Mouse (Mus musculus) intestine, embryonic 16.5 days (tissue): ENCODE measurements around the gene Cd300a. TPM values are rescaled to one million over a fixed set of nuclear protein-coding genes. Genes with fewer than 3 reads are reported as not detected.
A peak's percentile ranks its signal among the peaks of the same experiment; 100 is the strongest.

Source experiments
- ATAC-seq: fragments of 200-750 bp; cut with Nextera tagmentation; 2 replicates; pipeline ENCODE4 v1.8.0; 2017; ENCODE audit warnings: moderate TSS enrichment, moderate library complexity
- H3K27ac ChIP-seq: fragments of 300-500 bp; sonication (generic); 2 replicates; pipeline ENCODE4 v1.5.1; 2014; ENCODE audit warnings: mild to moderate bottlenecking, low read length
- H3K27me3 ChIP-seq: fragments of 300-500 bp; sonication (generic); replicated peaks from 2 replicates; pipeline ENCODE4 v1.6.1; 2014; ENCODE audit warnings: low read length, control low read depth, mixed read lengths; ENCODE audit not compliant: control insufficient read depth, insufficient read depth
- H3K36me3 ChIP-seq: fragments of 300-500 bp; sonication (generic); 2 replicates; pipeline ENCODE4 v1.6.1; 2014; ENCODE audit warnings: low read length, control low read depth; ENCODE audit not compliant: control insufficient read depth, insufficient read depth
- H3K4me1 ChIP-seq: fragments of 300-500 bp; sonication (generic); 2 replicates; pipeline ENCODE4 v1.6.1; 2014; ENCODE audit warnings: low read length, control low read depth, mixed read lengths; ENCODE audit not compliant: control insufficient read depth, insufficient read depth
- H3K4me2 ChIP-seq: fragments of 300-500 bp; sonication (generic); 2 replicates; pipeline ENCODE4 v1.6.1; 2014; ENCODE audit warnings: low read depth, low read length, control low read depth
- H3K4me3 ChIP-seq: fragments of 300-500 bp; sonication (generic); 2 replicates; pipeline ENCODE4 v1.5.1; 2014; ENCODE audit warnings: mild to moderate bottlenecking, low read length
- H3K9ac ChIP-seq: fragments of 300-500 bp; sonication (generic); 2 replicates; pipeline ENCODE4 v1.6.1; 2014; ENCODE audit warnings: low read depth, low read length
- H3K9me3 ChIP-seq: fragments of 300-500 bp; sonication (generic); 2 replicates; pipeline ENCODE4 v1.6.1; 2016; ENCODE audit warnings: low read length, control low read depth; ENCODE audit not compliant: control insufficient read depth
- whole genome bisulfite sequencing: fragments of 180-500 bp; shearing (Covaris S2); extraction: QIAGEN DNeasy Blood & Tissue Kit; methylation state at CpG from one replicate; pipeline ENCODE4 v1.1.7; 2014; 5-methylcytosine and 5-hydroxymethylcytosine counted together
- polyA plus RNA-seq: library from polyadenylated mRNA; unstranded; fragments of >200 nt; fragmentation: Nextera tagmentation; extraction: Ambion mirVana; gene quantifications from 2 replicates; pipeline ENCODE4 v1.2.1, GENCODE M21; 2015

Cd300a gene
- polyA plus RNA-seq, 1 experiment from 2014 or later = 2.6 TPM

DNA sequence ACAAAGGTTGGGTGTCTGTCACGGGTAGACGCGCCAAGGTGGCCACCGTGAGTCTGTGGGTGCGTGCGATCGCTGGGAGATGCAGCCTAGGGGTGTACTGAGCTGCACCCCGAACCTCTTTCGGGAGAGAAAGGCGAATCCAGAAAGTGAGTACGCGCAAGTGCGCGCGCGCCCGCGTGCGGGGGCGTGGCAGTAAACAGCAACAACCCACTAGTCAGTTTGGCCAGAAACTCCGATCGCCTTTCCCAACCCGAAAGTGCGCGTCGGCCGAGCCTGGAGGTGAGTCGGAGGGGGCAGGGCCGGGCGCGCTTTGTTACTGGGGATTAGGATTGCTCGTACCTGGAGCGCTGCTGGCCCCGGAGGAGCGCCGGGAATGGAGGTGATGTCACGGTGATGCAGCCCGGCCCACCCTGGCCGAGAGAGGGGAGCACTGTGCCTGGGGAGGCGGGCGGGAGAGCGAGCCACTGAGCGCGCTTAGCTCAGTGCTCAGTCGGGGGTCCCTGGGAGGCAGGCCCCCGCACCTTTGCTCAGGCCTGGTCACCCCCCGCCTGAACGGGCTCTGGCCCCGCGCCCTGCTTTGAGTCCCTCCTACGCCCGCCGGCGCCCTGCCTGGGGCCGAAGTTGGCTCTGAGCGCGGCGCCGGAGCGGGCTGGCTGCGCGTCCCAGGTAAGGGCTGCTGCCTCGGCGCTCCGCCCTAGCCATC, 38.1 kb upstream of the Cd300a start:
- no peaks in the 10 kb centered on the region for H3K27me3 ChIP-seq
- ATAC-seq = peak; percentile 73
- H3K36me3 ChIP-seq = no peaks in the 10 kb centered on the region
- WGBS = under 1% methylated on average over 65 of the region's 65 CpGs
- H3K4me1 ChIP-seq = peaks cover 13% of the 10 kb centered on the region
- peak overlapping the region; percentile 74 for H3K4me3 ChIP-seq
- no peaks in the 10 kb centered on the region for H3K9me3 ChIP-seq
- peak overlapping the region; percentile 79 for H3K27ac ChIP-seq
- peak overlapping the region; percentile 99 for H3K4me2 ChIP-seq
- H3K9ac ChIP-seq = peak overlapping the region; percentile 75

DNA sequence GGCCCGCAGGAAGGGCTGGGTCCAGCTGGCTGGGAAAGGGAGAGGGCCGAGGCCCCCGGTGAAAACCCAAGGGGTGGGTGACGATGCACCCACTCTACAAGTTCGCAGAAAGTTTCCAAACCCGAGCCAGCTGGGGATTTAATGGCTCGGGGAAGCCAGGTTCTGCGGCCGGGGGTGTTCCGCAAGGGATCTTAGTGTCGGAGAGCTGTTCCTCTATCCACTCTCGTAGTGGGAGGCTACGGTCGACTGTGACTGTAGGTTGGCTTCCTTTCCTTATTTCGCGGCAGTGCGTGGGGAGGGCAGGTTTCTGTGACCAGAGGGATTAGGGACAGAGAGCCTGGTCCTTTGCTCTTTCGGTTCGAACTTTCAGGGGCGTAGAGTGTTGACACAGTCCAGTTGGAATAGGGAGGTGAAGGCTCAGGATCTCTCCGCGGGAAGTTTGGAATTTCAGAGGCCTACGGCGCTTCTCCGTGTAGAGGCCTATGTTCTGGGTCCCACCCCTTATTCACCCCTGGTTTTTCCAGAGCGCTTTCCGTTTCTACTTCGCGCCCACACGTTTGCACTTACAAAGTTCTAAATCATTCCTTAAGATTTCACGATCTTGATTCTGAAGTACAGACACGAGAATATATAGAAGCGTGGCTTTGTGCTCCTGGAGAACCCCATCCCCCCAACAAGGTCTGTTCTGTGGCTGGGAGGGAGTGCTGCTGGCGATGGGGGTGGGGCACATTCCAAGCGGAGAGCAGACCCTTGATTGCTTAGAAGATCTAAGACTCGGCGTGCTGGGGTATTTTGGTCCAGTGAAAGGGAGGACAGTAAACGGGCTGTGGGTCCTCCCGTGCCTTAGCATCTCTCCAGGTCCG, 37.3 kb upstream of the Cd300a start:
- peaks cover 13% of the 10 kb centered on the region for H3K4me1 ChIP-seq
- H3K36me3 ChIP-seq = no peaks in the 10 kb centered on the region
- peak overlapping the region; percentile 74 for H3K4me3 ChIP-seq
- no peaks in the 10 kb centered on the region for H3K27me3 ChIP-seq
- H3K4me2 ChIP-seq = peak overlapping the region; percentile 99
- H3K27ac ChIP-seq = peak overlapping the region; percentile 79
- 2% methylated on average over 40 of the region's 40 CpGs for WGBS
- no peaks in the 10 kb centered on the region for H3K9me3 ChIP-seq
- ATAC-seq = 0 out of 2 replicates have a peak, but pooled peaks have one; percentile 0
- peak overlapping the region; percentile 75 for H3K9ac ChIP-seq

DNA sequence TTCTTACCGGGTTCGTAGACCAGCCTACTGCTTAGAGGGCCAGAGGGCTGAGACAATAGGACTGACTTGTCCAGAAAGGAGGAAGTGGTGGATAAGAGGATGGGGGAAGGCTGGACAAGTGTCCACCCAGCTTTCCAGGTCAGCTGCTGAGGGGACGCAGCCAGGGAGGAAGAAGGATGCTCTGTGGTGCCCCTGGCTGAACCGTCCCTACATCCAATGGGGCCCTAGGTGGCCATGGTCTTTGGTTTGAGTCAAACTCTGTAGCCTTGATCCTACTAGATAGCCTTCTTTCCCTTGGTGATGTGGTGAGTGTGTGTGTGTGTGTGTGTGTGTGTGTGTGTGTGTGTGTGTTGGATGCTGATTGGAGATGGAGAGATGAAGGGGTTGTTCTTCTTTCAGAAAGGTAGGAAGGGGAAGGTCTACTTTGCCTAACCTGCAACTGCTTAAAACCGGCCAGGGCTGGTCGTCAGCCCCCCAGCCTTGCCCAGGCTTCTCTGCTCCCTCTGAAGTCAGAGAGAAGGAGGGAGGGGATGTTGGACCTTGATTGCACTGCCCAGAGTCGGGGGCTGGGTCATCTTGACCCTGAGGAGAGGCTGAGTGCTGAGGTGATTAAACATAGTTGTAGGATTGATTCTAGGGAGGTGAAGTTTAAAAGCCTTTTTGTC, 36.5 kb upstream of the Cd300a start:
- no peak overlapping the region; the same call in 1 of the 2 replicates for H3K27ac ChIP-seq
- peak overlapping the region; percentile 75; the same call in 1 of the 2 replicates for H3K9ac ChIP-seq
- ATAC-seq = no peak
- no peaks in the 10 kb centered on the region for H3K9me3 ChIP-seq
- no peaks in the 10 kb centered on the region for H3K27me3 ChIP-seq
- WGBS = 25% methylated on average over 7 of the region's 7 CpGs
- H3K4me3 ChIP-seq = peak overlapping the region; percentile 74
- peaks cover 13% of the 10 kb centered on the region for H3K4me1 ChIP-seq
- no peaks in the 10 kb centered on the region for H3K36me3 ChIP-seq
- H3K4me2 ChIP-seq = peak overlapping the region; percentile 99

DNA sequence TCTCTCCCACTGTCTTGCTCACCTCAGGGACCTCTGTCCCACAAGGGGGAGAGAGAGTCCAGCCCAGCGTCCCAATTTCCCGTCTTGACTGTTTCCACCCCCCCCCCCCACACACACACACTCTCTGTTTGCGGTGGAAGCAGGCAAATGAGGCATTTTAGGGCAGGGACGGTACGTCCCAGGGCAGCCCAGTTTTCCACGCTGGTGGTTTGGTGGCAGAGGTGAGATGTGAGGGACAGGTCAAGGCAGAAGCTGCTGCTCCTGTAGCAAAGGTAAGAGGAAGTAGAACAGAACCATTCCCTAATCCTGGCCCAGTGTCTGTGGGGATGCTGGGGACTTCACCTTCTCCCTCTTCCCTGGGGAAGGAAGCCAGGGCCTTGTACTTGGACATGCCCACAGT, 35.3 kb upstream of the Cd300a start:
- Histone ChIP-seq H3K4me3 (no peak overlapping the region), H3K27me3 (no peaks in the 10 kb centered on the region), H3K36me3 (no peaks in the 10 kb centered on the region), H3K4me1 (peaks cover 13% of the 10 kb centered on the region), H3K27ac (no peak overlapping the region), H3K9ac (no peak overlapping the region), H3K9me3 (no peaks in the 10 kb centered on the region), H3K4me2 (no peak overlapping the region)
- WGBS = 70% methylated on average over 6 of the region's 6 CpGs
- ATAC-seq = no peak

DNA sequence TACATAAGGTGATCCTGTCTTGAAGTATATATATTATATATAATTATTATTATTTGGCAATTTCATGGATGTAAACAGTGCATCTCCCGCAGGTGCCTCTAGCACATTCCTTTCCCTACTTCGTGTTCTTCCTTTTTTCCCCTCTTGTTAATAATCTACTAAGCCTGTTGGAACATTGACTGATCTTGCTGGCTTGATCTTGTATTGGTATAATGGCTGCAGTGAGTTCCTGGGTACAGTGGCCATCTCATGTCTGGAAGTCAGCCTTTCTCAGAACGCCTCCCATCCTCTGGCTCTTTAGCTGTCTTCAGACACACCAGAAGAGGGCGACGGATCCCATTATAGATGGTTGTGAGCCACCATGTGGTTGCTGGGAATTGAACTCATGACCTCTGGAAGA, 33.7 kb upstream of the Cd300a start:
- Histone ChIP-seq H3K4me3 (no peak overlapping the region), H3K36me3 (no peaks in the 10 kb centered on the region), H3K4me1 (peaks cover 5% of the 10 kb centered on the region), H3K4me2 (no peak overlapping the region), H3K9me3 (no peaks in the 10 kb centered on the region), H3K27ac (no peak overlapping the region), H3K9ac (no peak overlapping the region), H3K27me3 (no peaks in the 10 kb centered on the region)
- WGBS = 73% methylated on average over 5 of the region's 5 CpGs
- ATAC-seq = no peak

DNA sequence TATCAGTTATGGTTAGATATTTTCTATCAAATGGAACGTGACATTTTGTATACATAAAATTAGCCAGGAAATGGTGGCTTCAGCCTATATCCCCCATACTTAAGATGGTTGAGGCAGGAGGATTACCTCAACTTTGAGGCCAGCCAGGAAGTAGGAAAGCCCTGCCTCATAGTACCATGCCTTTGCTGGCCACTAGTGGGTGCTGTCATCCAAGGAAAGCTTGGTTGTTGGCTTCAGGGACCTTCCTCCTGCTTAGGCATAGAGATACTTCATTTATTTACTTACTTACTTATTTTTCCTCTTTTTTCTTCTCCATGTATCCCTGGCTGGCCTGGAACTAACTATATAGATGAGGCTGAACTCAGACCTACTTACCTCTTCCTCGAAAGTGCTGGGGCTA, 31.2 kb upstream of the Cd300a start:
- Histone ChIP-seq H3K27me3 (no peaks in the 10 kb centered on the region), H3K27ac (no peak overlapping the region), H3K36me3 (no peaks in the 10 kb centered on the region), H3K9me3 (no peaks in the 10 kb centered on the region), H3K4me2 (no peak overlapping the region), H3K4me3 (no peak overlapping the region), H3K4me1 (no peaks in the 10 kb centered on the region), H3K9ac (no peak overlapping the region)
- 91% methylated on average over 2 of the region's 2 CpGs for WGBS
- ATAC-seq = no peak

DNA sequence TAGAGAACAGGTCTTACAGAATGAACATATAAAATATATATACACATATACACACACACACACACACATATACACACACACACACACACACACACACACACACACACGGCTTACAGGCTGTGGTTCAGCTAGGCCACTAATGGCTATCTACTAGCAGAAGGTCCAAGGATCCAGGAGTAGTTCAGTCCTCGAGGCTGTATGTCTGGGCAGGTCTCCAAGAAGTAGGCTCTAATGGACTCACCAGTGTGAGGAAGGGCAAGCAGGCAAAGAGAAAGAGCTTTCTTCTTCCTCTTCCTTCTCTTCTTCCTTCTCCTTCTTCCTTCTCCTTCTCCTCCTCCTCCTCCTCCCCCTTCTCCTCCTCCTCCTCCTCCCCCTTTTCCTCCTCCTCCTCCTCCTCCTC, 28.8 kb upstream of the Cd300a start:
- H3K9ac ChIP-seq = no peak overlapping the region
- no peaks in the 10 kb centered on the region for H3K27me3 ChIP-seq
- H3K27ac ChIP-seq = no peak overlapping the region
- H3K4me2 ChIP-seq = no peak overlapping the region
- H3K9me3 ChIP-seq = no peaks in the 10 kb centered on the region
- H3K4me3 ChIP-seq = no peak overlapping the region
- 68% methylated on average over 2 of the region's 2 CpGs for WGBS
- H3K4me1 ChIP-seq = peaks cover 4% of the 10 kb centered on the region; the same call in 1 of the 2 replicates
- no peak for ATAC-seq
- H3K36me3 ChIP-seq = no peaks in the 10 kb centered on the region

DNA sequence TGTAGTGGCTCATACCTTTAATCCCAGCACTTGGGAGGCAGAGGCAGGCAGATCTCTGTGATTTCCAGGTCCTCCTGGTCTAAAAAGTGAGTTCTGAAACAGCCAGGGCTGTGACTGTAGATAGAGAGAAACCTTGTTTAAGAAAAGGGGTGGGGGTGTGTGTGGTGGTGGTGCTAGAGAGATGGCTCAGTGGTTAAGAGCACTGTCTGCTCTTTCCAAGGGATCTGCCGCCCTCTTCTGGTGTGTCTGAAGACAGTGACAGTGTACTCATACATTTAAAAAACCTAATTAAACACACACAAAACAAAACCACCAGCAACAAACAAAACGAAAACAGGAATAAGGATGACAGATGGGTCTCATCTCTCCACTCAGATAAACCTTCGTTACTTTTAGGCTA, 27.2 kb upstream of the Cd300a start:
- Histone ChIP-seq H3K9me3 (no peaks in the 10 kb centered on the region), H3K4me3 (no peak overlapping the region), H3K36me3 (no peaks in the 10 kb centered on the region), H3K27me3 (no peaks in the 10 kb centered on the region), H3K9ac (no peak overlapping the region), H3K4me1 (peaks cover 20% of the 10 kb centered on the region), H3K4me2 (no peak overlapping the region), H3K27ac (no peak overlapping the region)
- 91% methylated on average over 3 of the region's 3 CpGs for WGBS
- no peak for ATAC-seq

DNA sequence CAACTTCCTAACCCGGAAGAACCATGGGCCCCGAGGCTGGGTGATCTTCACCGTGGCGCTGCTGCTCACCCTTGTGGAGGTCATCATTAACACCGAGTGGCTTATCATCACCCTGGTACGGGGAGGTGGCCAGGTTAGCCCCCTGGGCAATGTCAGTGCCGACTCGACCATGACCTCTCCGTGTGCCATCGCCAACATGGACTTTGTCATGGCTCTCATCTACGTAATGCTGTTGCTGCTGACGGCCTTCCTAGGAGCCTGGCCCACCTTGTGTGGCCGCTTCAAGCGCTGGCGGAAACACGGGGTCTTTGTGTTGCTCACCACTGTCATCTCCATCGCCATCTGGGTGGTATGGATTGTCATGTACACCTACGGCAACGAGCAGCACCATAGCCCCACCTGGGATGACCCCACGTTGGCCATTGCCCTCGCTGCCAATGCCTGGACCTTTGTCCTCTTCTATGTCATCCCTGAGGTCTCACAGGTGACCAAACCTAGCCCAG, 25.9 kb upstream of the Cd300a start:
- no peak for ATAC-seq
- Histone ChIP-seq H3K36me3 (no peaks in the 10 kb centered on the region), H3K27ac (no peak overlapping the region), H3K4me2 (no peak overlapping the region), H3K9me3 (no peaks in the 10 kb centered on the region), H3K27me3 (no peaks in the 10 kb centered on the region), H3K4me3 (no peak overlapping the region), H3K4me1 (peaks cover 26% of the 10 kb centered on the region), H3K9ac (no peak overlapping the region)
- 91% methylated on average over 21 of the region's 21 CpGs for WGBS
